Mouse (Mus musculus) liver, adult 2 months (tissue): ENCODE measurements around the gene Eef1a1.

Experiments used
- CTCF ChIP-seq: fragments of 200-500 bp; IDR thresholded peaks from 2 replicates; pipeline ENCODE4 v1.5.1; 2011; ENCODE audit warnings: low read depth, low read length, control low read depth
- POLR2A ChIP-seq: fragments of 200-500 bp; IDR thresholded peaks from 2 replicates; pipeline ENCODE4 v1.6.1; 2011; ENCODE audit warnings: low read length, control low read depth; ENCODE audit not compliant: insufficient read depth; ENCODE audit errors: extremely low read depth

DNA sequence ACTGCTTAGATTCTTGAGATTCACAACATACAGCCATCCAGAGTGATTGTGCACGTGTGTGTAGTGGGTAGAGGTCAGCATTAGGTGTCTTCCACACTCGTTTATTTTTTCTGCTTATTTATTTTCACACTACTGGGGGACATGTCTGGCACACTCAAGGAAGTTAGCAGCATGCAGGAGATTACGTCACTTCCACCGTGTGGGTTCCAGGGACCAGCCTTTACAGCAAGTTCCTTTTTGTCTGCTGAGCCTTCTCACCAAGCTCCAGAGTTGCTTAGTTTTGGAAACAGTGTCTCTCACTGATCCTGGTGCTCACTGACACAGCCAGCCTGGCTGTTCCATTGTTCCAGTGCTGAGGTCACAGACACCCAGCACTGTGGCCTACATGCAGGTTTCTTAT is 37.6 kb downstream of the Eef1a1 start:
- no peak for TF ChIP-seq CTCF
- no peak for TF ChIP-seq POLR2A
